Mouse (Mus musculus): Measurements from ENCODE around the gene 3110082I17Rik.
"Not testable (repeated sequence)": the region's sequence is repeated elsewhere in the genome, so short reads cannot be mapped to it uniquely, and the experiment has no call there.

The 3110082I17Rik gene

DNA sequence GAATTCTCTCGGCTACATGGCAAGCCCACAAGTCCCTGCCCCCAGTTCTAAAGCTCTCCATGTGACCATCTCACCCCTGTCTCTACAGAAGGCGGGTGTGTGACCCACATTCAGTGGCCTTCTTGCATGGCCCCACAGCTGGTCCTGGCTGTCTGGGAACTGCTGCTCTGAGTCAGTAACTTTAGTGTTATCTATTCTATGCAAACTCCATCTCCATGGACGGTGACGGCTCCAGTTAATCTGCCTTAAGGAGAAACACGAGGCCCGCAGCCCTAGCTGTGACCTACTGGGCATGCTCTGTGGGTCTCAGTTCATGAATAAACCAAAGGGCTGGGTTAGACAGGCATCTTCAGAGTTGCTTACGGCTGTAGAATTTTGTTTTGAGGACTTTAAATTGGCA is 65.9 kb downstream of the 3110082I17Rik start:
- no peak for DNase-seq (ENCODE audit: low spot score)

DNA sequence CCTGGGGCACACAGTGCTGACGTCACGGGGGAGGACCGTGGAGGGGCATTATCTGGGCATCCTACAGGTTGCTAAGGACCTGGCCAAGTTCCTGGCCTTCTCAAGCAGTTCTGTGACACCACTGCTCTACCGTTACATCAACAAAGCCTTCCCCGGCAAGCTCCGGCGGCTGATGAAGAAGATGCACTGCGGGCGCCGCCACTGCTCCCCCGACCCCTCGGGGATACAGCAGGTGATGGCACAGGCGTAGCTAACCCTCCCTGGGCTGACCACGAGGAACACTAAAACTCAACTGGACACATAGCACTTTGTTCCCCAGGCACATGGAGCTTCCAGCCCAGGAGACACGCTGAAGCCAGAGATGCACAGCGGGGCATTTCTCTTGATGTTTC is 67.1 kb downstream of the 3110082I17Rik start:
- no peak for DNase-seq (ENCODE audit: low spot score)

DNA sequence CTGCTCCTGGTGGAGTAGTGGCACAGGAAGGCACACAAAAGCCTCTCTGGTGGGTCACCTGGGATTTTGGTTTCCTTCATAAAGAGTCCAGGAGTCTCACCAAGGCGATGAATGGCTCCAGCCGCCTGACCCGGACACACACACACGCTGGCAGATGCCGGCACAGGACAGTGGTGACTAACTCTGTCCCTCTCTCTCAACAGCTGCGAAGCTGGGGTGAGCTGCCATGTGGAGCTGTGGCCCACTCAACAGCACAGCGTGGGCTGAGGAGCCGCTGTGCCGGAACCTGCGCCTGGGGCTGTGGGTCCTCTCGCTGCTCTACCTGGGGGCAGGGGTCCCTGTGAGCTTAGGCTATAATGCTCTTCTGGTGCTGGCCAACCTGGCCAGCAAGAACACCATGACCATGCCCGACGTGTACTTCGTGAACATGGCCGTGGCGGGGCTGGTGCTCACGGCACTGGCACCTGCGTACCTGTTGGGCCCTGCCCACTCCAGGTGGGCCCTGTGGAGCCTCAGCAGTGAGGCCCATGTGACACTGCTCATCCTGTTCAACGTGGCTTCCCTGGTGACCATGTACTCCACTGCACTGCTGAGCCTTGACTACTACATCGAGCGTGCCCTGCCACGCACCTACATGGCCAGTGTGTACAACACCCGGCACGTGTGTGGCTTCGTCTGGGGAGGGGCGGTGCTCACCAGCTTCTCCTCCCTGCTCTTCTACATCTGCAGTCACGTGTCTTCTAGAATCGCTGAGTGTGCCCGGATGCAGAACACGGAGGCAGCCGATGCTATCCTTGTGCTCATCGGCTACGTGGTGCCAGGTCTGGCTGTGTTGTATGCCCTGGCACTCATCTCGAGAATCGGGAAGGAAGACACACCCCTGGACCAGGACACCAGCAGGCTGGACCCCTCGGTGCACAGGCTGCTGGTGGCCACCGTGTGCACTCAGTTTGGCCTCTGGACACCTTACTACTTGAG is 67.8 kb downstream of the 3110082I17Rik start:
- DNase-seq (ENCODE audit: low spot score), result no peak

DNA sequence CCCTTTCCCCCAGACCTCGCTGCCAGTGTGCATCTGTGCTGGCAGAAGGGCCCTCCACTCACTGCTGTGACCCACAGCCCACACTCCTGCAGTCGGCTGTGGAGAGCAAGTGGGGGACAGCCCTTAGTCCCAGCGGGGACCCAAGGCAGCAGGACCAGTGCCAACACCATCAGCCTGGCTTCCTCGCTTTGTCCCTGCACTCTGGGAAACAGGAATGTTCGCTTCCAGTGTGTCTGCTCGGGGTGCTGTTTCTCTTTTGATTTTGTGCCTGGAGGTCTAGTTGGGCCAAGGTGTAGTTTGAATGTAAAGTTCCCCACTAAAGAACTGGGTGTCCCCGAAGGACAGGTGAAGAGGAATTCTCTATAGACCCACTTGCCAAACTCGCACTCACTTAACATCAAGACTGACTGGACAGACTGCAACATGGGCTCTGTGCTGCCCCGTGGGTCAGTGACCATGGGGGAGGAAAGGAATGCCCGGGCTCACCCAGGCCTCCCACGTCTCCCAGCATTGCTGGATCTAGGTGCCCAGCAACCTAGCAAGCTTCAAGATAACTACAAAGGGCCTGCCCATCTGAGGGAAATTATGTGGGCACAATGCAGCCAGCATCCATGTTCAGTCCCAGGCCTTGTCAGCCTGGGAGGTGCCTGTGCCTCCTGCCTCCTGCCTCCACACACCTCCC is 68.9 kb downstream of the 3110082I17Rik start:
- no peak for DNase-seq (ENCODE audit: low spot score)

DNA sequence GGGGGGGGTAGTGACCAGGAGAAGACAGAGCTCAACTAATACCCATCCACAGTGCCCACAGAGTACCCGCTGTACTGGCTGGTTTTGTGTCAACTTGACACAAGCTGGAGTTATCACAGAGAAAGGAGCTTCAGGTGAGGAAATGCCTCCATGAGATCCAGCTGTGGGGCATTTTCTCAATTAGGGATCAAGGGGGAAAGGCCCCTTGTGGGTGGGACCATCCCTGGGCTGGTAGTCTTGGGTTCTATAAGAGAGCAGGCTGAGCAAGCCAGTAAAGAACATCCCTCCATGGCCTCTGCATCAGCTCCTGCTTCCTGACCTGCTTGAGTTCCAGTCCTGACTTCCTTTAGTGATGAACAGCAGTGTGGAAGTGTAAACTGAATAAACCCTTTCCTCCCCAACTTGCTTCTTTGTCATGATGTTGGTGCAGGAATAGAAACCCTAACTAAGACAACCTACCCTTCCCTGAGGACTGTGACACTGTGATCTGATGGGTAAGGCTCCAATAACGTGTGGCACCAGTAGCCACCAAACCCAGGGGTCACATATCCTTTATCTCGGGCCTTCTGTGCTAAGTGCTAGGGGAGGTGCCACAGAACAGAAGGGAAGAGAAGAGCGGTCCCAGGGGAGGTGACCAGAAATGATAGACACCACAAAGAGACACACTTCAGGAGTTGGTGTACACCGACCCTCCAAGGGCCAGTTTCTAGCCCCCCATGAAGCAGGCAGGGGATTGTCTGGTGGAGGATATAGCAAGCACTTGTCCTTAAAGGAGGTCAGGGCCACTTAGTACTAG is 69.8 kb downstream of the 3110082I17Rik start:
- DNase-seq (ENCODE audit: low spot score), result not testable (repeated sequence)

DNA sequence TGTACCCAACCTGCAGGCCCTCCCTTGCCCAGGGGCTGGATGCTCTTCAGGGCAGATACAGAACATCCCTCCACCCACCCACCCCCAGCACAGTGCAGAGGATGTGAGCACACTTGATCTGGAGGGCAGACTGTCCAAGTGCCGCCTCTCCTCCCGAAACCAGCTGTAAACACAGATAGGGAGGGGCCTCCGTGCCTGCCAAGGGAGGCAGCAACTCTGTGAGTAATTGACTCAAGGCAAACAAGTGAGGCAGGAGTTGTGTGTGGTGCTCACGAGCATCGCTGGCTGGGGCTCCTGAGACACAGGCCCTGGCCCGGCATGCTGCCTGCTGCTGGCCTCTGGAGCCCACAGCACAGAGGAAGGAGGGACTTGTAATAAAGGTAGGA is 70.7 kb downstream of the 3110082I17Rik start:
- DNase-seq (ENCODE audit: low spot score), result peak; percentile 91

DNA sequence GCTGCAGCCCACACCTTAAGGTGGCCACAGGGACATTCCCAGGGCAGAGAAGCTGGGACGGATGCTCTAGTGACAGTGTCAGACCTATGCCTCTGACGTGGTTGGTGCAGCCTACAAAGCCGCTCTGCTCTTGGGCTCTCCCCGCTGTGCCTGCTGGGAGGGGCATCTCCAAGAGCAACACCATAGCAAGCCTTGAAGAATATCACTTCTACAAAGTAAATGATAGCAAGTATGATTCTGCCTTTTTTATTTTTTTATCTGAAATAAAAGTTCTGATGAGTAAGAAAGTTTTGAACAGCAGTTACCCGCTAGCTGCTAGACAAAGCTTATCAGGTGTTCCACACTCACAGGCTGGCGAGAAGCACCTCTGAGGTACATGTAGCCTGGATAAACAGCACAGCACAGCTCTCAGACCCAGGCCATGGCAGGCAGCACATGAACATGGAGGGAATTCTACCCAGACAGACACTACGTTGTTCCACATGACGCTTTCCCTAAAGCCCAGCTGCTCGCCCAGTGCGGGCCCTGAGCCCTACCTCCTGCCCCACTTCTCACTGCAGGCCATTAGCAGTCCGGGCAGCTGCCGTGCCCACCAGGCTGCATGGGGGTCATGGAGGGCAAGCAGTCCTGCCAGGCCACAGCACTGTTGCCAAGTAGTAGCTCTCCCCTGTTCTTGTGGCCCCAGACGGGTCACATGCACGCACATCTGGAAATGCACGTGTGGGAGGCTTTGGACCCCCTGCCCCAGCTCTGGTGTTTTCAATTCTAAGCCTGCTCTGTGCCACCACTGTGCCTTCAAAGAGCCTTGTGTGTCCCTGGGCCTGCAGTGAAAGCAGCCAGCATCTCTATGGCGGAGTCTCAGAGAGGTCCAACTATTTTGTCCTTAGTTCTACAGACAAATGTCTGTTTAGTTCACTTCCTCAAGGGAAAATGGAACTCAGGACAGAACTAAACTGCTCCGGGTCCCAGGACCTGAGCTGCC is 71.3 kb downstream of the 3110082I17Rik start:
- no peak for DNase-seq (ENCODE audit: low spot score)

DNA sequence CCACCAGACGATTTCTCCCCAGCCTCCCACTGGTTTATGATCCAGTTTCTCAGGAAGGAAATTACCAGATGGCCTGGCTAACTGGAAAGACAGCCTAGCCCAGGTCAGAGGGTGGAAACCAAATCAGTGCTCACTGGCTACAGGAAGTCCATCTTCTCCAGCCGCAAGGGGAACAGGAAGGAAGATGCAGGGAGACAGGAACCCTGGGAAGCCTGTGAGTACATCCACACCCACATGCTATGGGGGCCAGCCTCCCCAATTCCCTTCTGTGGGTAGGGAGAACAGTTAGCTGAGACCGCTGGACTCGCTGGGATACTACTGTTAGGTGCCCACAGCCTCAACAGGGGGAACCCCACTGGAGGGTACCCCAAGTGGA is 72.1 kb downstream of the 3110082I17Rik start:
- peak; percentile 70 for DNase-seq (ENCODE audit: low spot score)

DNA sequence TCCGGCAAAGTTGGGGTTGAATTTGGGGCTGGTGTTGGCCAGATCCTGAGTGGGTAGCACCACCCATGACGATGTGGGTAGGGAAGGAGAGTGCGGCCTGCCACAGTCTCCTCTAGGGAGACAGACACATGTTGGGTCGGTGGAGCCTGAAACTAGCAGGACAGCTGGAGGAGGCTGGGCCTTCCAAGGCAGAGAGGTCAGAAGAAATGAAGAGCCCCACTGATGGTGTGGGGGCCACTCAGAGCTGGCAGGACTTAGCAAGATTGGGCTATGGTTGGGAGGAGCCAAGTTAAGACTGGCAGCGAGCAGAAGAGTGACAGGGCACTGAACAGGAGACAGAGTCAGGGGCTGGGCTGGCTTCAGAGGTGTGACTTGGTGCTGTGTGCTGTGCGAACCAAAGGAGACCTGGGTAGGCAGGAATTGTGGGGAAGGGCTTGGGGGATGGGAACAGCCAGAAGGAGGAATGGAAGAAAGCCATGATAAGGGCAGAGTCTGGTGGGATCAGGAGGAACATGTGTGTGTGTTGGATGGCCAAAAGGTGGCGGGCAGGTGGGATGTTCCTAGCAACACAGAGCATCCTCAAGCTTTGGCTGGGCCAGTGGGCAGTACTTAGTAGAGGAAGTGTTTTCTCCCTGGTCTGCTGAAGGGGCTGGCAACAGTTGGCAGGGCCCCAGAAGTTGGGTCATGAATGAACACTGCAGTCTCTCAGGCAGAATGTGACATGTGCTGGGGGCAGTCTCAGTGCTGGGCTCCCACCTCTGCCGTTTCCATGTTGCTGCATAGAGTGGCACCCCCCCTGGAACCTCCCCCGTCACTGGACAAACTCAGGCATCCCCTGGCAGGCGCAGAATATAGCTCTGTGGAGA is 72.8 kb downstream of the 3110082I17Rik start:
- DNase-seq (ENCODE audit: low spot score), result peak; percentile 64

DNA sequence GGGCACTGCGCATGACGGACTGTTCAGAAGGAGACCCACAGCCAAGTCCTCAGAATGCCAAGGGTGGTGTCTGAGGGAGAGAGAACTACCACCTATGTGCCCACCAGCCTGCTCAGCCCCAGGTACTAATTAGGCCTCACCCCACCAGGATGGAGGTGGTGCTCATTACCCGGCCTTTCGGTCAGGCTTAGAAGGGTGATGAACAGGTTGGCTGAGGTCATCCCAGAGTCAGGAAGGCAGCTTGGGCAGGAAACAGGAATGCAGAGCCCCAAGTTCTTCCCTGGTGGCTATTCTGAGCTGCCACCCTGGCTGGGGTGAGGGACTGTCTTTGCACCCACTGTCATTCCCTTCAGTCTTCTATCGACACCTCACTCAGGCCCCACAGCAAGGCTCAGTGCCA is 74.3 kb downstream of the 3110082I17Rik start:
- DNase-seq (ENCODE audit: low spot score), result no peak

DNA sequence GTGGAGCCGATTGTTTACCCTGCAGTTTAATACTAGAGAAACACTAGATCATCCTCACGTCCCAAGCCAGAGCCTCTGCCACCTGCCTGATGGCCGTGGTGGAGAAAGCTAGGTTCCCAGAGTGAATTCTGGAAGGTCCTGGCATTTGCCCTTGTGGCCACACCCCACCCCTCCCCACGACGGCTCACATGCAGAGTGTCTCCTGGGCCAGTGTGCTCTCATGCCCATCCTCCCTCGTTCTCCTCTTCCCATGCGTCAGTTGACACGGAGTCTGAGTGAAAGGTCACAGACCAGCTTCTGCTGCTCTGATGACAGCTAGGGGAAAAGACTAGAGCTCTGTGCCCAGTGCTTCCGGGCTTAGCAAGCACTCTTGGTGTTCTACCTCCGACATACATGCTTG is 75.8 kb downstream of the 3110082I17Rik start:
- DNase-seq (ENCODE audit: low spot score), result peak; percentile 76

DNA sequence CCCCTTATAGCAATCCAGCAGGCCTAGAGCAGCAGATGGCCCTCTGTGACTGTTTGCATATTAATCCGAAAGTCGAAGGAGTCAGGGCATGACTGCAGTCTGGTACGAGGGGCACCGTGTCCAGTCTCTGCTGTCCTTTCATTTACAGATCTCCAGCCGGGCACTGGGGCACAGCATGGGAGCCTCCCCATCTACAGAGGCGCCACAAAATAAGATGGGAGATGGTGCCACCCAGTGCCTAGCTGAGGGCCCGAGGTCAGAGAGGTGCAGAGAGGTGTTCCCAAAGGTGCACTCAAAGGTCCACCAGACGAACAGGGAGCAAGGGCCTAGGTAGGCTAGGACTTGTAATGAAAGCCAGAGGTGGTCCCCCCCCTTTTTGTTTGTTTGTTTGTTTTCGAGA is 77.1 kb downstream of the 3110082I17Rik start:
- DNase-seq (ENCODE audit: low spot score), result no peak

DNA sequence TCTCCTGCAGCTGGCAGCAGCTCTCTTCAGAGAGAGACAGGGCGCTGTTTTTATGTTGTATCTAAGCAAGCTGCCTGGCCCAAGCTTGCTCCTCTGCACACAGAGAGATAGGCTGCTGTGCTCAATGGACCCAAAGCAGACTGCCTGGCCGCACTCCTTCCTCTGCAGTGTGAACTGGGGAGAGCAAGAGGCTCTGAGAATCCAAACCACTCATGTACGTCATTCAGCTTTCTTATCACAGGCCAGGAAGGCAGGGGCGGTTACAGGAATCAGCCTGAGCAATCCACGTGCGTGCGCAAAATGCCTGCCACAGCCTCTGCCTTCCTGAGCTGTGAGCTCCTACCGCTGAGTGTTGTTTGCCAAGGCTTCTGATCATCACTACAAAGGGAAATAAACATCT is 77.6 kb downstream of the 3110082I17Rik start:
- DNase-seq (ENCODE audit: low spot score), result peak; percentile 90

DNA sequence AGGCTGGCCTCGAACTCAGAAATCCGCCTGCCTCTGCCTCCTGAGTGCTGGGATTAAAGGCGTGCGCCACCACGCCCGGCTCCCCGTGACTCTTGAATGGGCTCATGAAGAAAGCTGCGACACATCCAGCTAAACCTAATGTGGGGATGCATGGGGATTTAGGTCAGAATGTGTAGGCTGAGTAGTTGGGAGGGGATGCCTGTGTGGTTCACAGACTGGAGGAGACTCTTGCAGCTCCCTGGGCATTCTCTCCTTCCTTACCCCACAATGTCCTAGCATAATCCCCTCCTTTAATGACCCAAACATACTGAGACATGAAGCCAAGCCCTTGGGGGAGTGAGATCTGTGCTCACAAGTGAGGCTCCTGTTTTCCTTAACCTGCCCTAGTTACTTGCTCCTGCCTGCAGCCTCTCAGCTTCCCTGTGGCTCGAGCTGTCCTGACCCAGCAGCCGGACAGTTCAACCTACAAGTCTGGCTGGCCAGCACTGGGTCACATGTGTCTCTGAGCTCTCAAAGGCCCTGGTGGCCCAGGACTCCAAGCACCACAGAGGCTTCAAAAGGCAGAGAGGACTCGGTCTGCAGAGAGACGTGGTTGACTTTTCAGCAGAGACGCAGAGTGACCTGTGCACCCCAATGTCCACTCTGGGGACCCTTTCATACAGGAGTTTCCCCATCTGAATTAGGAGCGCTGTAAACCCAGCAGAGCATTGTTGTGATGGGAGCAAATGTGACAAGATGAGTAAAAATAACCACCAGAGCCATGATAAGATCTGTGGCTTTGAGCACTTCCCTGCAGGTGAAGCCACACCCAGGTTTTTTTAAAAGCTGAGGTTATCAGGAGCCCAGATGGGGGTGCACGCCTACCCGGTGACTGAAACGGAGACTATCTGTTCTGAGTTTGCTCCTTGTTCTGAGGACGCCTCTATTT is 78.5 kb downstream of the 3110082I17Rik start:
- peak; percentile 71 for DNase-seq (ENCODE audit: low spot score)

DNA sequence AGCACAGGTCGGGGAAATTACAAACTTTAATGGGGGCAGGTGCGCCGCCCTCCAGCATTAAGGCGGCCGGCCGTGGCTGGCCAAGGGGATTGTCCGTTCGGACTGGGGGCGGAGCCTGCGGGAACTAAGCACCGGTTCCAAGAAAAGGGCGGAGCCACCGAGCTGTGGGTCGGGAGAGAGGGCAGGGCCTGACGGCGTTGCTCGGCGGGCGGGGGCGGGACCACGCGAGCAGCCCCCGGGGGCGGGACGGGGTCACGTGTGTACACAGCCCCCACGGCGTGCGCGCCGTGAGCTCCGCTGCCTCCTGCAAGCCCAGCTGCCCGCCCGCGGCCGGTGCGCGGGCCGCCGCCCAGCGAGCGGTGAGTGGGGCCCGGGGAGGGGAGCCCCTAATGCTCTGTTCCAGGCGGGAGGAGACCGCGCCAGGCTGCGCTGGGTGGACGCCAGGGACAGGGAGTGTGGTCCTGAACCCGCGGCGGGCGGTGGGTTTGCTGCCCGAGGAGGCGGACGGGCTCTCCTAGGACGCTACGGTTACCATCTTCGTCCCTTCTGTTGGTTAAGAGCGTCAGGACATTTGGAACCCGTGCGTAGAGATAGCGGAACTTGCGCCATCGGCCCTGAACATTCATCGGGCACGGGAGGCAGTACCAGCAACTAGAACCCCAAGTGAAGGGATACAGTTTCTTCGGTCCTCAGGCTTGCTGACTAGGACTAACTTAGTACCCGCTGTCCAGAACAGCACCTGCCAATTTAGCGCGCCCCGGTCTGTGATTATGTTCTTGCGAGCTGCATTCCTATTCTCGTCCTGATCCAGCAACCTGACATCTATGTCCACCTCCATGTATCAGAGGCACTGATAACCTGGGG is 79.7 kb downstream of the 3110082I17Rik start:
- peak; percentile 98 for DNase-seq (ENCODE audit: low spot score)

DNA sequence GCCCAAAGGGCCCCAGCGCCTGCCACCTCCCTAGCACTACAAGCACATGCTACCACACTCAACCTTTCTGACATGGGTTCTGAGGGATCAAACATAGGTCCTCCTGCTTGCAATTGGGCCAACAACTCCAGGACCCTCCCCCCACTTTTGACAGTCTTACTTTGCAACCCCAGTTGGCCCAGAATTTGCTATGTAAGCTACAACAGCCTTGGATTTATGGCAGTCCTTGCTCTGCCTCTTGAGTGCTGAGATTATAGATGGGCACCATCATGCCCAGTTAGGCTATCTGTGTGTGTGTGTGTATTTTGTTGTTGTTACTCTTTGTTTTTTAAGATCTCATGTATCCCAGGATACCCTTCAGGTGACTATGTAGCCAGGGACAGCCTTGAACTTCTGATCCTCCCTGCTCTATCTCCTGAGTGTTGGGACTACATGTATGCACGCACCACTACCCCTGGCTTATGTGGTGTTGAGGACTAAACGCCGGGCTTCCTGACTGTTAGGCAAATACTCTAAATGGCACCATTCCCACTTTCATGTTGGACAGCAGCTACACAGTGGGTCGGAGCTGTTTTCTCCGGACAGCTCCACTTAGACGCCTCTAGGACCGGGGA is 80.4 kb downstream of the 3110082I17Rik start:
- no peak for DNase-seq (ENCODE audit: low spot score)

DNA sequence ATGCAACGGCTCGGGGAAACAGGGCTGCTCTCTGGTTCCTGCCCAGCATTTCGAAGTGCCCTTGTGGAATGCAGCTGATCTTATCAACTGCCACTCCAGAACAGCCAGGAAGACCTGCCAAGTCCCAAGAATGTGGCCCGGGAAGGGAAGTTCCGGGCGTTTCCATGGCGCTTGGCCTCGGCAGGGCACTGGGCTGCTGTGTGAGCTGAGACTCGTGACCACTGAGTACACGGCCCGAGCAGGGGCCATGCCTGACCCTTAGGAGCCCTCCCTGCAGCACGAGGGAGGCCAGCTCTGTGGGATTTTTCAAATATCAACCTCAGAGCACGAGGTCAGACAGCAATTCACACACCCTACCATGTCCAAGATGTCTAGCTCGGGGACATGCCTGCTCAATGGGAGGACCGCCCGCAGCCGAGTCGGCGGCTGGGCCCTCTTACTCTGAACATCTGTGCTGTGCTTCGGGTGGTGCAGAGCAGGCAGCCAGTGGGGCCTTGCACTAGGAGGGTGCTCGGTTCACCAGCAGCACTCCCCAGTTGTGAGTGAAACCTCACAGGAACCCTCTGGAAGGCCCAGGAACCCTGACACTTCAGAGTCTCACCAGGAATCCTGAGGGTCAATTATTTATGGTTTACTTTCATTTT is 81.2 kb downstream of the 3110082I17Rik start:
- DNase-seq (ENCODE audit: low spot score), result peak; percentile 96
